Comparison of ENCODE assay signal across 16 mouse cellular contexts in genomic region chr11:97372159-97372864, GRCm38 (mm10). TPM values are rescaled to one million over a fixed set of nuclear protein-coding genes. Genes with fewer than 3 reads are reported as not detected.
DNase-seq lines count a peak whose midpoint lies in the region; ATAC-seq and TF ChIP-seq lines count a peak whose summit lies in the region.
"Had no signal": no experiment of that assay in that cellular context is flagged by ENCODE, and none has a peak within 500 bp of the region (broad histone marks: within the 10 kb centered on the region; RNA-seq: fewer than 3 reads in every experiment).

No protein-coding gene starts in this region.

- H3K36me3 ChIP-seq in thymus, adult 2 months (ENCODE audit: control insufficient read depth, insufficient read depth, low read length), result 0 out of 2 replicates have a peak, but pooled peaks cover 4% of the 10 kb centered on the region
- H3K36me3 ChIP-seq in embryonic facial prominence, embryonic 15.5 days, result peaks cover 27% of the 10 kb centered on the region
- H3K36me3 ChIP-seq: intestine, embryonic 15.5 days had no signal

- intact Hi-C loops in gastrocnemius, adult 2 months (cut with DNase I), result no loop called here
- intact Hi-C loops in gastrocnemius, postnatal 14 days (cut with DNase I; ENCODE audit: low total_unique reads), result no loop called here

- H3K27me3 ChIP-seq in thymus, adult 2 months (ENCODE audit: control insufficient read depth, insufficient read depth, low read length), result no peaks in the 10 kb centered on the region
- no peaks in the 10 kb centered on the region for H3K27me3 ChIP-seq in embryonic facial prominence, embryonic 15.5 days
- H3K27me3 ChIP-seq: hindbrain, embryonic 12.5 days; intestine, embryonic 15.5 days; midbrain, embryonic 12.5 days had no signal

- H3K9ac ChIP-seq in embryonic facial prominence, embryonic 15.5 days, result no peak overlapping the region
- H3K9ac ChIP-seq: hindbrain, embryonic 12.5 days; intestine, embryonic 15.5 days; midbrain, embryonic 12.5 days had no signal

- H3K9me3 ChIP-seq in embryonic facial prominence, embryonic 15.5 days (replicated peaks), result no peaks in the 10 kb centered on the region
- H3K9me3 ChIP-seq: hindbrain, embryonic 12.5 days; intestine, embryonic 15.5 days; midbrain, embryonic 12.5 days had no signal

- peak overlapping the region; percentile 92 for H3K27ac ChIP-seq in gastrocnemius, adult 2 months
- H3K27ac ChIP-seq in thymus, adult 2 months (ENCODE audit: control insufficient read depth, insufficient read depth, low read length), result peak overlapping the region; percentile 49; the same call in 1 of the 2 replicates
- H3K27ac ChIP-seq in embryonic facial prominence, embryonic 15.5 days (replicated peaks), result peak overlapping the region; percentile 63; the same call in 1 of the 2 replicates
- H3K27ac ChIP-seq: hindbrain, embryonic 12.5 days; intestine, embryonic 15.5 days; midbrain, embryonic 12.5 days had no signal

- no peak overlapping the region for H3K4me3 ChIP-seq in gastrocnemius, adult 2 months
- no peak overlapping the region for H3K4me3 ChIP-seq in thymus, adult 2 months (ENCODE audit: control insufficient read depth, insufficient read depth, low read length)
- no peak overlapping the region for H3K4me3 ChIP-seq in embryonic facial prominence, embryonic 15.5 days (replicated peaks)
- H3K4me3 ChIP-seq: hindbrain, embryonic 12.5 days; intestine, embryonic 15.5 days; midbrain, embryonic 12.5 days had no signal

- no peaks in the 10 kb centered on the region; the same call in 1 of the 2 replicates for H3K4me1 ChIP-seq in thymus, adult 2 months (replicated peaks; ENCODE audit: control insufficient read depth, insufficient read depth, low read length)
- H3K4me1 ChIP-seq in embryonic facial prominence, embryonic 15.5 days, result peaks cover 22% of the 10 kb centered on the region

- no peak for ATAC-seq in embryonic facial prominence, embryonic 15.5 days (ENCODE audit: insufficient number of reproducible peaks, low FRiP score, low TSS enrichment, low read depth)
- ATAC-seq: forebrain, embryonic 16.5 days; intestine, embryonic 15.5 days had no signal

- TF ChIP-seq CTCF in gastrocnemius, adult 2 months (IDR thresholded peaks at IDR 0.05), result no peak
- no peak for TF ChIP-seq CTCF in thymus, adult 2 months (IDR thresholded peaks at IDR 0.05; ENCODE audit: borderline replicate concordance, control insufficient read depth, extremely low read depth, insufficient read depth, low read length, poor library complexity)

- no peak overlapping the region for H3K4me2 ChIP-seq in embryonic facial prominence, embryonic 15.5 days (replicated peaks)
- H3K4me2 ChIP-seq: hindbrain, embryonic 12.5 days; intestine, embryonic 15.5 days; midbrain, embryonic 12.5 days had no signal

- DNase-seq in gastrocnemius, adult 2 months, result no peak
- no peak for DNase-seq in gastrocnemius, postnatal 14 days
- no peak for DNase-seq in thymus, adult 2 months
- no peak for DNase-seq in thymus, postnatal 4 days
- no peak for DNase-seq in kidney, adult 8-10 months
- no peak for DNase-seq in layer of hippocampus, adult 18-20 months (ENCODE audit: low spot score in 2 of 2)
- DNase-seq in heart, adult 18-20 months, result no peak
- DNase-seq: adrenal gland, adult 8-10 months; heart, postnatal 10 days; right cerebral cortex, postnatal 14 days had no signal

- 94% methylated on average over 6 of the region's 6 CpGs for WGBS in thymus, adult 2 months
- WGBS in embryonic facial prominence, embryonic 15.5 days, result 66% methylated on average over 6 of the region's 6 CpGs

- no peak for TF ChIP-seq POLR2A in thymus, adult 2 months (IDR thresholded peaks at IDR 0.05; ENCODE audit: control insufficient read depth, extremely low read depth, insufficient read depth, low read length, poor library complexity)

RNA-seq across cellular contexts. Expression of gene Socs7, which starts 10.0 kb away (rescaled TPM):
- total RNA-seq in gastrocnemius, adult 2 months (2021), result 10 to 100 TPM; 43.2 to 48.6 TPM
- total RNA-seq in gastrocnemius, postnatal 14 days (2021), result 10 to 100 TPM; 32.4 to 36.2 TPM
- polyA plus RNA-seq in thymus, adult 2 months (2012; rRNA removed), result 17.3 and 17.8 TPM in 2 replicates
- polyA plus RNA-seq in embryonic facial prominence, embryonic 15.5 days (2015; fragmentation: Nextera tagmentation; extraction: Ambion mirVana), result 4.8 TPM in 2 replicates
- total RNA-seq in layer of hippocampus, adult 18-20 months (2021), result 10 to 100 TPM; 81.5 to 85.4 TPM
- 10 to 100 TPM; 21.9 to 22.8 TPM for total RNA-seq in heart, adult 18-20 months (2021)

RNA-seq across cellular contexts. Expression of gene Gpr179, which starts 20.4 kb away (rescaled TPM):
- total RNA-seq in gastrocnemius, adult 2 months (2021), result under 1 TPM in 1 of 2 experiments, not detected in 1; 0.03 TPM
- total RNA-seq in gastrocnemius, postnatal 14 days (2021), result under 1 TPM in 1 of 2 experiments, not detected in 1; 0.27 TPM
- polyA plus RNA-seq in thymus, adult 2 months (2012; rRNA removed), result 0.54 and 0.70 TPM in 2 replicates
- polyA plus RNA-seq in embryonic facial prominence, embryonic 15.5 days (2015; fragmentation: Nextera tagmentation; extraction: Ambion mirVana), result 0.05 and 0.18 TPM in 2 replicates
- total RNA-seq in layer of hippocampus, adult 18-20 months (2021), result under 1 TPM; 0.13 to 0.40 TPM
- total RNA-seq in heart, adult 18-20 months (2021), result not detected
- polyA plus RNA-seq: liver, embryonic 16.5 days had no signal

RNA-seq across cellular contexts. Expression of gene Arhgap23, which starts 43.0 kb away (rescaled TPM):
- total RNA-seq in gastrocnemius, adult 2 months (2021), result 1 to 10 TPM; 5.9 to 7.5 TPM
- 10 to 100 TPM; 10.5 to 12.2 TPM for total RNA-seq in gastrocnemius, postnatal 14 days (2021)
- 13.3 and 18.0 TPM in 2 replicates for polyA plus RNA-seq in thymus, adult 2 months (2012; rRNA removed)
- 9.6 and 10.4 TPM in 2 replicates for polyA plus RNA-seq in embryonic facial prominence, embryonic 15.5 days (2015; fragmentation: Nextera tagmentation; extraction: Ambion mirVana)
- 10 to 100 TPM; 79.8 to 88.1 TPM for total RNA-seq in layer of hippocampus, adult 18-20 months (2021)
- total RNA-seq in heart, adult 18-20 months (2021), result 10 to 100 TPM; 12.5 to 13.5 TPM

RNA-seq across cellular contexts. Expression of gene Mrpl45, which starts 56.8 kb away (rescaled TPM):
- total RNA-seq in gastrocnemius, adult 2 months (2021), result 10 to 100 TPM; 34.1 to 50.7 TPM
- total RNA-seq in gastrocnemius, postnatal 14 days (2021), result 10 to 100 TPM; 32.0 to 36.0 TPM
- 13.2 and 14.1 TPM in 2 replicates for polyA plus RNA-seq in thymus, adult 2 months (2012; rRNA removed)
- polyA plus RNA-seq in embryonic facial prominence, embryonic 15.5 days (2015; fragmentation: Nextera tagmentation; extraction: Ambion mirVana), result 36.8 and 43.6 TPM in 2 replicates
- 10 to 100 TPM; 27.7 to 30.6 TPM for total RNA-seq in layer of hippocampus, adult 18-20 months (2021)
- total RNA-seq in heart, adult 18-20 months (2021), result 10 to 100 TPM; 59.6 to 70.9 TPM

Comparison
In these comparisons a context has a peak if more than half of its experiments do, and no peak if none do; other contexts are left out.
1. RNA of gene Arhgap23, which starts 43.0 kb away (total RNA-seq): 79.8 to 88.1 TPM in layer of hippocampus, adult 18-20 months; 12.5 to 13.5 TPM in heart, adult 18-20 months, 10.5 to 12.2 TPM in gastrocnemius, postnatal 14 days and 5.9 to 7.5 TPM in gastrocnemius, adult 2 months; every median in the first group is over 4 times any median in the second.
2. Peak in every context shown above with its lines, with median percentiles within 50 percentile points of each other: H3K27ac ChIP-seq.